Mouse (Mus musculus): Measurements from ENCODE around the gene Pom121l2.

The Pom121l2 gene

GRCm38 (mm10) chr13:22019934-22020835 lies 39.2 kb downstream of the Pom121l2 start:
- DNase-seq (ENCODE audit: low spot score), result peak; percentile 47

DNA sequence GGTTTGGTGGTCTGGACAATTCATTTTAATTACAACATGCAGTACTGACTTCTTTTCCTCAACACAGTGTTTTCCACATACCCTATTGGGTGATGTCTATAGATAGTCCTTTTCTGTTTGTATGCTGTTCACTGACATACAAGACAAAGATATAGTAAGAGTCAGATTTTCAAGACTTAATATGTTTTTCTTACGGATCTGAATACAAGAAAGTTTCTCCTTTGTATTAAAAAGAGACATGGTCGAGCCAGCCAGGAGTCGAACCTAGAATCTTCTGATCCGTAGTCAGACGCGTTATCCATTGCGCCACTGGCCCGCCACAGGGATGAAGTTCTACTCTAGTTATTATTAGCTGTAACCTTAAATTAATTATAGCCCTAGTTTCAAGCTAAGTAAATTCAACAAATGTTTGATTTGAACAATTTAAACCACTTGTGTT lies 39.9 kb downstream of the Pom121l2 start:
- peak; percentile 71 for DNase-seq (ENCODE audit: low spot score)

- no peak for DNase-seq (ENCODE audit: low spot score)
Observed at GRCm38 (mm10) chr13:22021581-22021980, 40.6 kb downstream of the Pom121l2 start.

DNA sequence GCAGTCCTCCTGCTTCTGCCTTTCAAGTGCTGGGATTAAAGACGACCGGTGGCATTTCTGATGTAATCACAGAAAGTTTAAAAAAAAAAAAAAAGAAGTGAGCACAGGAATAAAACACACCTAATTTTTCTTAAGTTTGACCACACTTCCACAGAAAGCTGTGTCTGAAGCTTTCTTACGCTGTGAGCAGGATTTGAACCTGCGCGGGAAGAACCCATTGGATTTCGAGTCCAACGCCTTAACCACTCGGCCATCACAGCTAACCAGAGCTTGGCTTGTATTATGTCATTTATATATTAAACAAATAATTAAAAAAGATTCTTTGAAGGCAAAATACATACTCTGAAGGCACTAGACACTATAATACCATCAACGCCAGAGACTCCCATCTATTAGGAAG lies 41.2 kb downstream of the Pom121l2 start:
- DNase-seq (ENCODE audit: low spot score), result peak; percentile 82

DNA sequence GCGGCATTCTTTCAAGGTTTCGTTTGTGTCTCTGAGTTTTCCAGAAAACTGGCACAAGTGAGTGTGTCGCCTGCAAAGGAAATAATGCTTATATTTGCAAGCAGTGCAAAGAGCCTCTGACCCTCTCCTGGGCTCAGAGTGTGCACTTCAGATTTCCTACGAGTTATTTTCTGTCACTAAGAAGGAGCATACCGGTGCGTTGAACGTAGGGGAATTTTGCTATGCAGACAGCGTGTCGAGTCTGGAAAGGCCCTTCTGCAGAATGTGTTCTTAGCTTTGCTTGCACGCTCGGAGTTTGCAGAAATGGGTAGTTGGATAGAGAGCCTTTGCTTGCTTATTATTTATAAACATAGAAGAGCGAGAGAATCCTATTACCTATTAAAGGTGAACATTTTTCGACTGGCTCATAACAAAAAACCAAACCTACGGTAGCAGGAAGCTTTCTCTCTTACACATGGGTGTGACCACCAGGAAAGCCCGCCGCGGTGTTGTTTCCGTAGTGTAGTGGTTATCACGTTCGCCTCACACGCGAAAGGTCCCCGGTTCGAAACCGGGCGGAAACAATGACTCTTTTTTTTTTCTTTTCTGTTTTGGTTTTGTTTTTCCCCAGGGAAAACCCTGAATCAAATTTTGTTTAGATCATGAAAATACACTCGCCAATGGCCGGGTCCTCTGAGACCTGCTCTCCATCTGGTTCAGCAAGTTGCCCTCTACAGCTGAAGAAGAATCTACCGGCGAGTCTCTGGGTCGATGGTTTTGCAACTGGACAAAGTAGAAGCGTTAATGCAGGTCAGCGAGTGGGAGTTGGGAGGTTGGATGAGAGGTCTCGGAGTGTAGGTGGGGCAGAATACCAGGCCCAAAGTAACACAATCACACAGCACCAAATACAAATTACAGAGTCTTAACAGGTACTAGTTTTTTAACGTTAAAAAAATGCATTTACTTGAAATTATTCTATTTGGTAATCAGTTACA lies 45.4 kb downstream of the Pom121l2 start:
- peak; percentile 91 for DNase-seq (ENCODE audit: low spot score)

GRCm38 (mm10) chr13:22028673-22029460 lies 47.9 kb downstream of the Pom121l2 start:
- DNase-seq (ENCODE audit: low spot score), result peak; percentile 96

DNA sequence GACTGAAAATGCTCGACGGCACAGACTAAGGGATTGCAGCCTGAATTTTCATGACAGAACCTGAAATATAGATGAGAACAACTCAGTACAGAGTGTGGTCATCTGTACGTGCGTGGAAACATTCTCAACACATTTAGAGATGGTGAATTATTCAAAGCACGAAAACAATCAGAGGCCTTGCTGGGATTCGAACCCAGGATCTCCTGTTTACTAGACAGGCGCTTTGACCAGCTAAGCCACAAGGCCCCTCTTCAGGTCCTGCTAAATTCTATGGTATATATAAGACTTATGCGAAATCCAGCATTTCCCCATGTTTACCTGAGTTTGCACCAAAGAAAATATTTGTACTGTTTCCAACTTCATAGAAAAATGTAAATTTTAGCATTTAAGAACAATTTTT lies 48.9 kb downstream of the Pom121l2 start:
- DNase-seq (ENCODE audit: low spot score), result no peak

- no peak for DNase-seq (ENCODE audit: low spot score)
Observed at GRCm38 (mm10) chr13:22030493-22030892, 49.5 kb downstream of the Pom121l2 start.

DNA sequence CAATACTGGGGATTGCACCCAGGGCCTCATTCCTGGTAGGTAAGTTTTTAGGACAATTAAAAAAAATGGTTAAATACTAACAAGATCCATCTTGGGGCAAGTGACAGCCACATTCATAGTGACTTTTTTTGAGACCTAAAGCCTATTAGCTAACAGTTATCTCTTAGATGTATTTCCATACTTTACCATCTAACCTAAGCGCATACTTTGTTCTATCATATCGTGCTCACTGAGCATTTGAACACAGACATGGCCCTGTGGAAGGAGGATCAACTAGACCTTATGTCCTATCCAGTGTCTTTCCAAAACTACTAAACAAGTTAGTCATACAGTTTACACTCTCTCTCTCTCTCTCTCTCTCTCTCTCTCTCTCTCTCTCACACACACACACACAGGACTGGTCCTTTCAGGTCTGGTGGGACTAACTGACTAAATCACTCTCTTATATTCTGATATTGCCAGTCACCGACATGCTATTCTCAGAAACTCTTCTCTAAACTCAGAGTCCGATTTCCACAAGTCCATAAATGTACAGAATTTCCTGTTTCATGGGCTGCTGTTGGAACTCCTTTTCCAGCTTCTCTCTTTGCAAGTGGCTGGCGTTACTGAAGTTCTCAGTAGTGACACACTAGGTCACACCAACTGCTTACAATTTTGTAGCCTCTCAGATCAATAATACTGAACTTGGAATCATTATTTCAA lies 52.9 kb downstream of the Pom121l2 start:
- no peak for DNase-seq (ENCODE audit: low spot score)

DNA sequence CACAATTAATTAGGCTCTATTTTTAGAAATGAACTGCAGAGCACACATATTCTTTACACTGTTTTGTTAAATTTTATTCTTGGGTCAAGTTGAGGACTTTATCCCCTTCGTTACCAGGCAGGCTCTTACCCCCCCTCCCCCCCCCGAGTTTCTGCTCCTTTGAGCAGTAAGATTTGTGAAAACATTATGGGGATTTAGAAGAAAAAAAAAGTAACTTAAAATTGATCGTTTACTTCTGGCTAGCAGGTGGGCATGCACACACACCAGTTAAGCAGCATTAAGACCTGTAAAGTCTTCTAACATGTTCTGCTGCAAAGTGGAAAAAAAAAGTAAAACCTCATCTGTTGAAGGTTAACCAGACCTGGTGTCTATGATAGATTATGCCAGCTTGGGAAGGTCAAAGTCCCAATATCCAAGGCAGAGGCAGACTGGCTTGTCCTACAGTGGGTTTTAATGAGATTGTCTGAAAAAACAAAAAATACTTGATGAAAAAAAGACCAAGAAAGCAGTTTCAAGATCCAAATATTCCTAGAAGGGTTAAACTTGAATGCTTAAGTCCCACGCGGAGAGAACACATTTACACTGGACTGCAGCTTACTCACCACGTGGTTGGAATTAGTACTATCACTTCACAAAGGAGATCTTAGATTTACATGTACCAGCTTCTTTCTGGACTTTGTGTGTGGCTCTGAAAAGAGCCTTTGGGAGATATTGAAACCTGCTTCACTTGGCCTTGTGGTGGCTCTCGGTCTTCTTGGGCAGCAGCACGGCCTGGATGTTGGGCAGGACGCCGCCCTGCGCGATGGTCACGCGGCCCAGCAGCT lies 53.7 kb downstream of the Pom121l2 start:
- no peak for DNase-seq (ENCODE audit: low spot score)

GRCm38 (mm10) chr13:22035267-22036148 lies 54.5 kb downstream of the Pom121l2 start, which contains the start of the genes Hist1h2ah and Hist1h2bk:
Gene Hist1h2ah (minus strand): TSS chr13:22035568.
Gene Hist1h2bk (plus strand): TSS chr13:22035870.
- DNase-seq (ENCODE audit: low spot score), result peak; percentile 77

DNA sequence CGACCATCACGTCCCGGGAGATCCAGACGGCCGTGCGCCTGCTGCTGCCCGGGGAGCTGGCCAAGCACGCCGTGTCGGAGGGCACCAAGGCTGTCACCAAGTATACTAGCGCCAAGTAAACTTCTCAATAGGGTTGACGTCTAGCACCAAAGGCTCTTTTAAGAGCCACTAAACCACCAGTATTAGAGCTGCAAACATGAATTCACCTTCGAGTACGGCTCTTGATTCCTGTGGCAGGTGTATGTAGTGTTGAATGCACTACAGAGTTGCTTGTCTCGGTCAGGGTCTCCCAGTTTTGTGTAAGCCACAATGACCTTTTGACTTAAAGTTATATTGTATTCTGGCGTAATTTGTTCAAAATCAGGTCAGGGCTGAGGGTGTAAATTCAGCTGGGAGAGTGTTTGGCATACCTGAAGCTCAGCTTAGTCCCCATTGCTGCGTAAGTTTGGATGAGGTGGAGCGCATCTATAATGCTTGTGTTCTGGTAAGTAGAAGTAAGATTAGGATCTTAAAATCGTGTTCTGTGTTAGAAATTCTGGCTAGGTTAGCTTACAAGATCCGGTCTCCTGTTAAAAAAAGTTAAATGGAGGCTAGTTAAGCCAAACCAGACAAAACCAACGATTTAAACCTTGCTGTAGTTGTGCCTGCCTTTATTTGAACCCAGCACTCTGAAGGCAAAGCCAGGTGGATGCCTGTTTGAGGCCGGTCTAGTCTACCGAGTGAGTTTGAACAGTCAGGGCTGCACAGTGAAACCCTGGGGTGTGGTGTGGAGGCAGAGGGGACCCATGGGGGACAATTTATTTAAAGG lies 55.4 kb downstream of the Pom121l2 start:
- DNase-seq (ENCODE audit: low spot score), result no peak

- DNase-seq (ENCODE audit: low spot score), result no peak
Observed at GRCm38 (mm10) chr13:22036986-22037385, 56.0 kb downstream of the Pom121l2 start.

GRCm38 (mm10) chr13:22037415-22037814 lies 56.4 kb downstream of the Pom121l2 start:
- no peak for DNase-seq (ENCODE audit: low spot score)
